Mouse (Mus musculus) B cell, adult 62 days (primary cell): ENCODE data around the gene Rad51ap2. TPM values are rescaled to one million over a fixed set of nuclear protein-coding genes. Genes with fewer than 3 reads are reported as not detected.

Source experiments
- total RNA-seq: library from RNA; stranded (reverse); gene quantifications from 4 replicates; pipeline ENCODE4 v1.2.4, GENCODE M21; 2023

The Rad51ap2 gene
- not detected in 4 replicates for total RNA-seq

DNA sequence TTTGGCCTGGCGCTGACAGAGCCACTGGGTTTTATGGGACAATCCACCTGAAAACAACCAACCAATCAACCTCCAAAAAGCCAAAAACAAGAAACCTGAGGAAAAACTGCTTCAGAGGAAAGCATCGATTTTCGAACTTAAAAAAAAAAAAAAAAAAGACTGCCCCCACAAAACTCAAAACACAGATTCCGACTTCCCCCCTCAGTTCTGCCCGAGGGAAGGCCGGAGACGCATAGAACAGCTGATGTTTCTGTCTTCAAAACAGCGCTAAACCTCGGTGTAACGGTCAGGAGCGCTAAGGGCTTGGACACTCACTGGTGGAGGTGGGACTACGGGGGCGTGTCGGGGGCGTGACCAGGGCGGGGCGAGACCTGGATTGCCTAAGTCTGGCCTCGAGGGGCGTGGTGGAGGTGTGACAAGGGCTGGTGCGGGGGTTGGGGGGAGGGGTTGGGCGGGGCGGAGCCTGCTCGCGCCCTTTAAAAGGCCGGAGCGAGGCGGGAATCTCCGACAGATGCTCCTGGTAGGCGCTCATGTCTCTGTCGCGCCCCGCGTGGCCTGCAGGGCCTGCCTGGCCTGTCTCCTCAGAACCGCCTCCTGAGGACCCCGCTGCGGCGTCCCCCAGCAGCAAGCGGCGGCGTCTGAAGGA is at the start of gene Rad51ap2:
Gene Rad51ap2, plus strand, starts transcription at position 531 of the 646 bp plus-strand sequence.

DNA sequence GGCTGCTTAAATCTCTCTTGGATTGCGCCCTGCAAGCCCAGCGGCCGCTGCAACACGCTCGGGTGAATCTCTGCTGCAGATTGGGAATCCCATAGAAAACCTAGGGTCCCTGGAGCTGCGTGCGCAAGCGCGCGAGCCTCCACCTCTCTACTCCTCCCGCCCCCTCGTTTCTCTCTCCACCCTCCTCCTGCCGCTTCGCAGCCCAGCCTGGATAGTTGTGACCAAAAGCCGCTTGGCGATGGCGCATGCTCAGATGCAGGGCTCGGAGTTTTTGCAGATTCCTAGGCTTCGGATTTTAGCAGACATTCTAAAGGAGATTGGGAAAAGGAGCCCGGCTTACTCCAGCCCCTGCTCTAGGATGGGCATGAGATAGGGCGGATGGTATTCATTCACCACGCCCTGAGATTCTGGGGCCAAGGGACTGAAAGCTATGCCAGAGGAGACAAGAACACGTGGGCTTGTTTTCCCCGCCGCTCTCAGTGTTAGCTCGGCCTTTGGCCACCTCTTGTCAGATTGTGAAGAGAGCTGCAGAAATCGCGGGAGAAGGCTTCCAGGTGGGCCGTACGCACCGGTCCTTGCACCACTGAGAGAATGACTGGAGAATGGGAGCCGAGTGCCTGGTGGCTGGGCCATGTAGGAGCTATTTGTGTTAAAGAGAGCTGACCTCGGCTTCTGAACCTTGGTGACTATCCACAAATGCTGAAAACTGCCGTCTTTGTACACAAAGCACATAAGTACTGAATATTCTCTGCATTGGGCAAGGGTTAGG is 19.2 kb upstream of the Rad51ap2 start, which contains the start of gene Vsnl1:
Gene Vsnl1, minus strand, starts transcription at position 117 of the 769 bp plus-strand sequence.

Other genes starting within 250 kb of the Rad51ap2 start
- gene Msgn1, start 247.1 kb upstream of the Rad51ap2 start, total RNA-seq = not detected in 4 replicates
- 2.3 to 6.1 TPM (median 5.0 TPM) in 4 replicates for gene Gen1, start 190.3 kb upstream of the Rad51ap2 start, total RNA-seq
- gene Smc6, start 190.2 kb upstream of the Rad51ap2 start, total RNA-seq = 168 to 184 TPM (median 171 TPM) in 4 replicates
- not detected in 4 replicates for gene Vsnl1, start 19.5 kb upstream of the Rad51ap2 start, total RNA-seq